Mouse (Mus musculus) embryo, embryonic 11.5 days (tissue): ENCODE measurements around the gene Fgfr2.

ENCODE experiments used
- DNase-seq: peaks from one replicate; pipeline ENCODE4 v3.0.0-alpha.2; 2012; ENCODE audit warnings: low read depth, low spot score

The Fgfr2 gene

GRCm38 (mm10) chr7:130119466-130119865 lies 3003.7 kb downstream of the Fgfr2 start:
- no peak for DNase-seq

DNA sequence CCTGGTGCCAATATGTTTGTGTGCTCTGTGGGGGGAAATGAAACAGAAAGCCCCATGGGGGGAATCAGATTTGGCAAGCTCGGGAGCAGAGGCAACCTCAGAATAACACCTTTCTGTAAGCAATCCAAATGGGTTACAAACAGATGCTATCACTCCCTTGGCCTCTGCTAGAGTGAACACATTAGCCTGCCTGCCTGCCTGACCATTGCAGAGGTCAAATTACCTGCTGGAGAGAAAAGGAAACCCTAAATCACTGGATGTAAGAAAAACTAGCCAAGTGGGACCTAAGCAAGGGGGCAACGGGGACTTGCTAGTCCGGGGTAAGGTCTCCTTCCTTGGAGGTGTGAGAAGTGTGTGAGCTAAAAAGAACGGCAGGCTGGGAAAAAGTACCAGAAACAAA lies 3004.4 kb downstream of the Fgfr2 start:
- no peak for DNase-seq

- no peak for DNase-seq
Measured at GRCm38 (mm10) chr7:130117466-130118123, 3005.6 kb downstream of the Fgfr2 start.

GRCm38 (mm10) chr7:130114436-130114835 lies 3008.7 kb downstream of the Fgfr2 start:
- DNase-seq: no peak
